Mouse (Mus musculus) MEL (cell line): ENCODE measurements around the gene Nadk.

Experiments
- CHD2 ChIP-seq: IDR thresholded peaks from 2 replicates; pipeline ENCODE4 v1.6.1; 2011; ENCODE audit warnings: low read length, improper control_type of control experiment
- CTCF ChIP-seq, 3 experiments: IDR thresholded peaks in 2 of 3; conservative IDR thresholded peaks in 1 of 3; 2 replicates each; pipeline ENCODE4 v1.5.1; 2011 to 2012; ENCODE audit warnings: low read length in 3 of 3, low read depth in 2 of 3, mild to moderate bottlenecking in 2 of 3, improper control_type of control experiment in 1 of 3, inconsistent platforms in 1 of 3, mixed read lengths in 1 of 3, moderate library complexity in 1 of 3; ENCODE audit not compliant: control insufficient read depth in 1 of 3, insufficient read depth in 1 of 3, poor library complexity in 1 of 3, severe bottlenecking in 1 of 3
- ELF1 ChIP-seq: IDR thresholded peaks from 2 replicates; pipeline ENCODE4 v1.6.1; 2014; ENCODE audit warnings: low read depth, mild to moderate bottlenecking, inconsistent platforms, low read length, improper control_type of control experiment, moderate library complexity
- ETS1 ChIP-seq: IDR thresholded peaks from 2 replicates; pipeline ENCODE4 v1.6.1; 2012; ENCODE audit warnings: low read depth, mild to moderate bottlenecking, inconsistent platforms, low read length, improper control_type of control experiment, moderate library complexity
- MAFK ChIP-seq: IDR thresholded peaks from 2 replicates; pipeline ENCODE4 v1.6.1; 2011; ENCODE audit warnings: low read depth, mild to moderate bottlenecking, low read length, improper control_type of control experiment, borderline replicate concordance
- MAX ChIP-seq: IDR thresholded peaks from 2 replicates; pipeline ENCODE4 v1.6.1; 2011; ENCODE audit warnings: low read length, improper control_type of control experiment
- POLR2A ChIP-seq, 2 experiments: IDR thresholded peaks; 2 replicates each; pipeline ENCODE4 v1.6.1; 2011 to 2012; ENCODE audit warnings: low read length in 2 of 2, mild to moderate bottlenecking in 2 of 2, control low read depth in 1 of 2, improper control_type of control experiment in 1 of 2, low read depth in 1 of 2, moderate library complexity in 1 of 2; ENCODE audit not compliant: control insufficient read depth in 1 of 2, insufficient read depth in 1 of 2, poor library complexity in 1 of 2
- RCOR1 ChIP-seq: IDR thresholded peaks from 2 replicates; pipeline ENCODE4 v1.6.1; 2012; ENCODE audit warnings: low read depth, mild to moderate bottlenecking, inconsistent platforms, low read length, improper control_type of control experiment

DNA sequence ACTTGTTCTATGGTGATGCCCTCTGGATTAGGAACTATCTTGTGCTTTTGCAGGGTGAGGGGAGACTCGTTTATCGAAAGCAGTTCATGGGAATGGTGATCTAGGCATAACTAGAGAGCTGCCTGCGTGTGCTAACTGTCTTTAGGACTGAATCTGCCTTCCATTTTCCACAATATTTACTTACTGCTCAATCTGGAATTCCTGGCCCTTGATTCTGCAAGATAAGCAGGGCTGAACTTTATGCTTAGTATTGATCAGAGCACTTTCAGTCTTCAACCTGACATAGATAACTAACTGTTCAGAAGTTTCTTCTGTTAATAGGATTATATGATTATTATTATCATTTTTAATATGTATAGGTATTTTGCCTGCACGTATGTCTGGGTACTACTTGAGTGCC lies 43.0 kb downstream of the Nadk start:
- no peak for TF ChIP-seq RCOR1
- no peak for TF ChIP-seq CTCF (IDR thresholded peaks at IDR 0.05 in 2 of 3, conservative IDR thresholded peaks at IDR 0.05 in 1 of 3; ENCODE audit: control insufficient read depth in 1 of 3, insufficient read depth in 1 of 3, low read depth in 2 of 3, low read length in 3 of 3, poor library complexity in 1 of 3, severe bottlenecking in 1 of 3)
- no peak for TF ChIP-seq ETS1
- no peak for TF ChIP-seq MAFK
- TF ChIP-seq ELF1: no peak
- TF ChIP-seq MAX: no peak
- TF ChIP-seq POLR2A (IDR thresholded peaks at IDR 0.05; ENCODE audit: control insufficient read depth in 1 of 2, insufficient read depth in 1 of 2, low read depth in 1 of 2, low read length in 2 of 2, poor library complexity in 1 of 2): no peak
- no peak for TF ChIP-seq CHD2
